Mouse (Mus musculus) CD8-positive naive resting alpha-beta T cell, adult 2 months (primary cell): ENCODE measurements around the gene F11.

Source experiments
- DNase-seq, 2 experiments: peaks; one replicate each; pipeline ENCODE4 v3.0.0; 2022; ENCODE audit warnings: low read depth in 2 of 2, low spot score in 2 of 2

Gene F11

GRCm38 (mm10) chr8:45246307-45246706, 15.5 kb downstream of the F11 start:
- DNase-seq: no peak

DNA sequence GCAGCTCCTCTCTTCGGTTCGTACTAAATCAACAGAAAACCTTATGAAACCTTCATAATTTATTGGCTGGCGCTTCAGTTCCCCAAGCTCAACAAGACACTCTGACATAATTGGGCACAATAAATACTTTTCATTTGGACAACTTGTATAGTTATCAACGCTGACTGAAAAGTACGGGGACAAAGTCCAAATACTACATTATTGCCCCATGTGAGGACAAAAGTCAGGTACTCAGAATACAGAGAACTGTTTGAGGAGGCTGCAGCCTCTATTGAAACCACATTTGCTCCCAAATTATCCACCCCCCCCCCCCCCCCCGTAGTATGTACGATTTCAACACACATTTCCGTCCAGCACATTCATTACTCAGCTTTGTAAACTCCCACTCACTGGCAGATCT, 22.5 kb downstream of the F11 start:
- DNase-seq: no peak

- DNase-seq: no peak
Measured at GRCm38 (mm10) chr8:45238282-45238681, 23.5 kb downstream of the F11 start.

DNA sequence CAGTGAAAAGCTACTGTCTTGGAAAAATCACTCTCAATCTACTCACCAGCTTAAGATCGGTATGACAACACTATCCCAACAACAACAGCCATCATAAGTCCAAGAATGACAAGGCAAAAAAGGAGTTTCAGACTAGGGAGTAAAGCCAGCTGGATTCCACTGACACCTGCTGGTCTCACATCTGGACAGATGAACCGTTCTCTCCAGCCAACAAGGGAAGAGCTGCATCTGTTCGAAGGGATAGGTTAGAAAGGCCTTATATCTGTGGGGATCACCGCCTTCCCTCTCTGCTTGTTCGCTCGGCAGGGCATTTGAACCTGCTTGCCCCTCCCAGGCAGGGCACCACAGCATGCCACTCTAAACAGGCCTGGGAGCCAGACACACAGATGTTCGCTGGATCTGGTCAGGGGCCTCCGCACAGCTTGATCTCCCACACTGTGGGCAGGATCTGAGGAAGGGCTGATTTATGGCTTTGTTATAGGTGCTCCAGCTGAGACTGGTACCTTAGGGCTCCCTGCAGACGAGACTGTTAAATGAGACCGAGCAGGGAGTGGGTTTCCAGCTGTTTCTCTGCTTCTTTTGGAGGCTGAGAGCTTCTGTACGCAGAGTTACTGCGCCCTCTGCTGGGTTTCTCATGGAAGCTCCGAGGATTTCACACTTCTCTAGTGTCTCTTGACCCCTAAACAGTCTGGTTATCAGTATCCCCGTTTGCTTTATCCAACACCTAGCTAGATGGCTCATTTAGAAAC, 25.5 kb downstream of the F11 start:
- DNase-seq: no peak

GRCm38 (mm10) chr8:45235228-45235627, 26.6 kb downstream of the F11 start:
- DNase-seq: no peak

- no peak for DNase-seq
Measured at GRCm38 (mm10) chr8:45233256-45233655, 28.6 kb downstream of the F11 start.

DNA sequence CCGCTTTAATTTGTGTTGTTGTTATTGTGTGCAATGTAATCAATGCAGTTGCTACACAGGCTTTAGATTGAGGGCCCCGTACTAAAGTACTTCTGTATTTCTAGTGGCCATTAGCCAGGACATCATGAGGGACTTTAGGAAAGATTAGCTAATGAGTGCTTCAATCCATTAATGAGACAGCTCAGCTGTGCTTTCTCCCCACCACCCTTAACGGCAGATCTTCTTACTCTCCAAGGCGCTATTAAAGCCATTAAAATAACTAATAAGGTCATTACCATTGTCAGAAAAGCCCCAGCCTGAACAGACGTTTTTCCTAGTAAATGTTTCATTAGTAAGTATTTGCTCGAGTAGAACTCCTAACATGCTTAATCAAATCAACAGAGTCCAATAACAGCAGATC, 59.4 kb downstream of the F11 start:
- DNase-seq: no peak

DNA sequence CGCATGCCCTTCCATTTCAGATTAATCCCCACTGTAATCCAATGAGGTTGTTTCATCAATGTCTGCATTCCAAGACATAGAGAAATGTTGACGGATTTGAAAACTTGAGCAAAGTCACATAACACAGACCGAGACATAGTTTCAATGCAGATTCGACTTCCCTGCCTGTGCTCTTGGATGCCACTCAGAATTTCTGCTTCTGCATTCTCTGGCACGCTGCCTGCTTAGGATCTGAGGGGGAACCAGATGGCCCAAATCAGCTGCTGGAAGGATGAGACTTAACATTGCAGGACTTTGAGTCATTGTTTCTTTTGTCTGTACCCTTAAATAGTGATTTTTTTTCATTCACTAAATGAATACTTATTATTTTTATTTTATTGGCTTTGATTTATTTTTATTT, 60.2 kb downstream of the F11 start:
- no peak for DNase-seq

GRCm38 (mm10) chr8:45197294-45197693, 64.5 kb downstream of the F11 start:
- no peak for DNase-seq

GRCm38 (mm10) chr8:45195954-45196526, 65.8 kb downstream of the F11 start:
- no peak for DNase-seq
